Mouse (Mus musculus): ENCODE results near the gene Efcab6. TPM values are rescaled to one million over a fixed set of nuclear protein-coding genes. Genes with fewer than 3 reads are reported as not detected.

Efcab6 gene
- polyA plus RNA-seq, 1 experiment: not detected

GRCm38 (mm10) chr15:84086364-84086763, 21.2 kb upstream of the Efcab6 start:
- H3K4me3 ChIP-seq (ENCODE audit: insufficient read depth, low read length): no peak overlapping the region
- no peaks in the 10 kb centered on the region for H3K4me1 ChIP-seq (ENCODE audit: control insufficient read depth, insufficient read depth, low read length)
- TF ChIP-seq POLR2A (IDR thresholded peaks at IDR 0.05; ENCODE audit: low read depth, low read length) (no peak), CTCF (IDR thresholded peaks at IDR 0.05; ENCODE audit: borderline replicate concordance, insufficient read depth, low read length) (no peak)
- H3K27ac ChIP-seq (ENCODE audit: insufficient read depth, low read length): no peak overlapping the region

- Histone ChIP-seq H3K4me1 (ENCODE audit: control insufficient read depth, insufficient read depth, low read length) (no peaks in the 10 kb centered on the region), H3K27ac (ENCODE audit: insufficient read depth, low read length) (no peak overlapping the region), H3K4me3 (ENCODE audit: insufficient read depth, low read length) (no peak overlapping the region)
- TF ChIP-seq CTCF (IDR thresholded peaks at IDR 0.05; ENCODE audit: borderline replicate concordance, insufficient read depth, low read length): no peak
- no peak for TF ChIP-seq POLR2A (IDR thresholded peaks at IDR 0.05; ENCODE audit: low read depth, low read length)
Measured at GRCm38 (mm10) chr15:84080069-84080468, 14.9 kb upstream of the Efcab6 start.

GRCm38 (mm10) chr15:84079519-84079918, 14.3 kb upstream of the Efcab6 start:
- no peak overlapping the region for H3K27ac ChIP-seq (ENCODE audit: insufficient read depth, low read length)
- no peak overlapping the region for H3K4me3 ChIP-seq (ENCODE audit: insufficient read depth, low read length)
- no peaks in the 10 kb centered on the region for H3K4me1 ChIP-seq (ENCODE audit: control insufficient read depth, insufficient read depth, low read length)
- TF ChIP-seq CTCF (IDR thresholded peaks at IDR 0.05; ENCODE audit: borderline replicate concordance, insufficient read depth, low read length) (no peak), POLR2A (IDR thresholded peaks at IDR 0.05; ENCODE audit: low read depth, low read length) (no peak)

- TF ChIP-seq POLR2A (IDR thresholded peaks at IDR 0.05; ENCODE audit: low read depth, low read length) (no peak), CTCF (IDR thresholded peaks at IDR 0.05; ENCODE audit: borderline replicate concordance, insufficient read depth, low read length) (no peak)
- H3K27ac ChIP-seq (ENCODE audit: insufficient read depth, low read length): no peak overlapping the region
- no peak overlapping the region for H3K4me3 ChIP-seq (ENCODE audit: insufficient read depth, low read length)
- no peaks in the 10 kb centered on the region for H3K4me1 ChIP-seq (ENCODE audit: control insufficient read depth, insufficient read depth, low read length)
Measured at GRCm38 (mm10) chr15:84078667-84079066, 13.5 kb upstream of the Efcab6 start.

- H3K4me1 ChIP-seq (ENCODE audit: control insufficient read depth, insufficient read depth, low read length): no peaks in the 10 kb centered on the region
- H3K4me3 ChIP-seq (ENCODE audit: insufficient read depth, low read length): no peak overlapping the region
- H3K27ac ChIP-seq (ENCODE audit: insufficient read depth, low read length): no peak overlapping the region
- TF ChIP-seq POLR2A (IDR thresholded peaks at IDR 0.05; ENCODE audit: low read depth, low read length) (no peak), CTCF (IDR thresholded peaks at IDR 0.05; ENCODE audit: borderline replicate concordance, insufficient read depth, low read length) (no peak)
Measured at GRCm38 (mm10) chr15:84077151-84077550, 12.0 kb upstream of the Efcab6 start.

- TF ChIP-seq POLR2A (IDR thresholded peaks at IDR 0.05; ENCODE audit: low read depth, low read length) (no peak), CTCF (IDR thresholded peaks at IDR 0.05; ENCODE audit: borderline replicate concordance, insufficient read depth, low read length) (no peak)
- no peak overlapping the region for H3K4me3 ChIP-seq (ENCODE audit: insufficient read depth, low read length)
- no peaks in the 10 kb centered on the region for H3K4me1 ChIP-seq (ENCODE audit: control insufficient read depth, insufficient read depth, low read length)
- no peak overlapping the region for H3K27ac ChIP-seq (ENCODE audit: insufficient read depth, low read length)
Measured at GRCm38 (mm10) chr15:84074705-84075185, 9.6 kb upstream of the Efcab6 start.

- H3K4me1 ChIP-seq (ENCODE audit: control insufficient read depth, insufficient read depth, low read length): no peaks in the 10 kb centered on the region
- no peak overlapping the region for H3K4me3 ChIP-seq (ENCODE audit: insufficient read depth, low read length)
- peak; percentile 89 for TF ChIP-seq CTCF (IDR thresholded peaks at IDR 0.05; ENCODE audit: borderline replicate concordance, insufficient read depth, low read length)
- no peak for TF ChIP-seq POLR2A (IDR thresholded peaks at IDR 0.05; ENCODE audit: low read depth, low read length)
- no peak overlapping the region for H3K27ac ChIP-seq (ENCODE audit: insufficient read depth, low read length)
Measured at GRCm38 (mm10) chr15:84073911-84074704, 8.9 kb upstream of the Efcab6 start.

GRCm38 (mm10) chr15:84073058-84073457, 7.9 kb upstream of the Efcab6 start:
- no peak overlapping the region for H3K27ac ChIP-seq (ENCODE audit: insufficient read depth, low read length)
- H3K4me1 ChIP-seq (ENCODE audit: control insufficient read depth, insufficient read depth, low read length): no peaks in the 10 kb centered on the region
- TF ChIP-seq CTCF (IDR thresholded peaks at IDR 0.05; ENCODE audit: borderline replicate concordance, insufficient read depth, low read length) (no peak), POLR2A (IDR thresholded peaks at IDR 0.05; ENCODE audit: low read depth, low read length) (no peak)
- no peak overlapping the region for H3K4me3 ChIP-seq (ENCODE audit: insufficient read depth, low read length)

- Histone ChIP-seq H3K4me3 (ENCODE audit: insufficient read depth, low read length) (no peak overlapping the region), H3K4me1 (ENCODE audit: control insufficient read depth, insufficient read depth, low read length) (no peaks in the 10 kb centered on the region), H3K27ac (ENCODE audit: insufficient read depth, low read length) (no peak overlapping the region)
- peak; percentile 47; the same call in 1 of the 2 replicates for TF ChIP-seq CTCF (IDR thresholded peaks at IDR 0.05; ENCODE audit: borderline replicate concordance, insufficient read depth, low read length)
- TF ChIP-seq POLR2A (IDR thresholded peaks at IDR 0.05; ENCODE audit: low read depth, low read length): no peak
Measured at GRCm38 (mm10) chr15:84072226-84072625, 7.0 kb upstream of the Efcab6 start.

GRCm38 (mm10) chr15:84070116-84070676, 5.0 kb upstream of the Efcab6 start:
- H3K4me3 ChIP-seq (ENCODE audit: insufficient read depth, low read length): no peak overlapping the region

More at GRCm38 (mm10) chr15:84070116-84070676, 5.0 kb upstream of the Efcab6 start:
- Histone ChIP-seq H3K27ac (ENCODE audit: insufficient read depth, low read length) (no peak overlapping the region), H3K4me1 (ENCODE audit: control insufficient read depth, insufficient read depth, low read length) (no peaks in the 10 kb centered on the region)
- no peak for TF ChIP-seq CTCF (IDR thresholded peaks at IDR 0.05; ENCODE audit: borderline replicate concordance, insufficient read depth, low read length)
- TF ChIP-seq POLR2A (IDR thresholded peaks at IDR 0.05; ENCODE audit: low read depth, low read length): no peak

Data from embryonic fibroblast, embryonic 13.5 days (primary cell).